Mouse (Mus musculus): ENCODE measurements around the gene Lrrc74a.

DNA sequence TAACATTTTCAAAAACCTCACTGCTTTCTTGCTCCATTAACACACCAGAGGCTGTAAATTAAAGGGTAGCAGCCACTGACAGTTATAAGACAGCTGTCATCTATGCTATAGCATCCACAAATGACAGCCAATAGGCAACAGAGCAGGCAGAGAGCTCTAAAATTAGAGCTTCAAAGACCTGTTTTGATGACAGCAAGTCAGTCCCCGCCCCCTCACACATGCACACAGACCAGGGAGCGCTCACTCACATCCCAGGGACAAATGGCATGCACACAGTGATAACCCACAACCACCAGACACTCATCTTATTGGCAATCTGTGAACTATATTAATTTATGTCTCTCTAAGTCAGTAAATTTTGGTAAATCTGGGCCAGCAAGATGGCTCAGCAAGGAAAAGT, 9.9 kb upstream of the Lrrc74a start:
- TF ChIP-seq CTCF (IDR thresholded peaks at IDR 0.05; ENCODE audit: low read depth, low read length) = no peak
- TF ChIP-seq POLR2A (IDR thresholded peaks at IDR 0.05; ENCODE audit: extremely low read depth, insufficient read depth, low read length) = no peak
